Mouse (Mus musculus) frontal cortex, postnatal 14 days (tissue): ENCODE data around the gene Fgd5.
"Not testable (repeated sequence)": the region's sequence is repeated elsewhere in the genome, so short reads cannot be mapped to it uniquely, and the experiment has no call there.

ENCODE experiments used
- DNase-seq, 2 experiments: peaks; one replicate each; pipeline ENCODE4 v3.0.0; 2022; ENCODE audit warnings: low spot score in 2 of 2

Gene Fgd5

DNA sequence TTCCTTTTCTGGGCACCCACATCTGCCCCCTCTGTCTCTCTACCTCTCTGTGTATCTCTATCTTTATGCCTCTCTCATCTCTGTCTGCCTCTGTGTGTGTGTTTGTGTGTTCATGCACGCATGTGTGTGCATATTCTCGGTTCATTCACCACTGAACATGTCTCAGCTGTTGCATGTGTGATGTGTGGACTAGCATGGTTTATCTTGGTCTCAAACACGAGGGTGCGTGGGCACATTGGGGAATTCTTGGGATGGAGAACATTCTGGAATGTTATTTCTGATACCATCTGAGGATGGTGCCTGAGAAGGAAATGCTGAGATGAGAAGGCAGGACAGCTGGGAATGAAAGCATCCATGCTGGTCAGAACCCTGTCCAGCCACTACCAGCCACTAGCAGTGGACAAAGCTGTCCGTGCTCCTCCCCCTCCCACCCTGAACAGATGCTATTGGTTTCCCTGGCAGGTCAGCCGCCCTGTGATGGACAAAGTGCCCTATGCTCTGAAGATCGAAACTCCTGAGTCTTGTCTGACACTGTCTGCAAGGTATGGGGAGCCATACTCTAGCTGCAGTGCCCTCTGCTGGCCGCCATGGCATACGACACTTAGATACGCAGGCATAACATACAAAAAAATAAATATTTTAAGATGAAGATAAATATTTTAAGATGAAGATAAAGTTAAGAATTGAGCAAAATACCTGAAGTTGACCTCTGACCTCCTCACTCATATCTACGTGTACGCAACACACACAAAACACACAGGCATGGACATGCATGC, 87.2 kb downstream of the Fgd5 start:
- DNase-seq: peak in 1 of 2 experiments; percentile 47

DNA sequence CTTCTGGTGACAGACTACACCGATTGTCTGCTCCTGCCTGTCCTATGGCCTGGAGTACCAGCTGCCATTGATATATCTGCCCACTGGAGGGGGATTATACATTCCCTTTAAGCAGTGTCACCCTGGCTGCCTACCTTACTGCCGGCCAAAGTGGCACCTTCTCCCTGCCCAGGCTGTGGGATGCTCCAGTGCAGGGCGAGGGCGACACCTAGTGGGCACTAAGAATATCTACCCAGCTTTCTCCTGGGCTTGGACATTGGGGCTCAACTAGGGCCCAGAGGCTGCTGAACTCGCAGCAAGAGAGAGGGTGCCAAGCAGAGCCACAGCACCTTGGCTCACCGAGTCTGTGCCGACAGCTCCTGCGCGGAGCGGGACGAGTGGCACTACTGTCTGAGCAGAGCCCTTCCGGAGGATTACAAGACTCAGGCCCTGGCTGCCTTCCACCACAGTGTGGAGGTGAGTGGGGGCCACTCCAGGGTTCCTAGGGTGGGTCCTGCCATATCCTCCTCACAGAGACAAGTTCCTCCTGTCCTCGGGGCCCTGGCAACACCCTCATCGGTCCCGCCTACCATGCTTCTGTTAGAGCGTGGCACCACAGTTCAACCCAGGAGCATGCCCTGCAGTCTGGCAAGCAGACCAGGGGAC, 88.6 kb downstream of the Fgd5 start:
- peak; percentile 37 to 60 for DNase-seq

DNA sequence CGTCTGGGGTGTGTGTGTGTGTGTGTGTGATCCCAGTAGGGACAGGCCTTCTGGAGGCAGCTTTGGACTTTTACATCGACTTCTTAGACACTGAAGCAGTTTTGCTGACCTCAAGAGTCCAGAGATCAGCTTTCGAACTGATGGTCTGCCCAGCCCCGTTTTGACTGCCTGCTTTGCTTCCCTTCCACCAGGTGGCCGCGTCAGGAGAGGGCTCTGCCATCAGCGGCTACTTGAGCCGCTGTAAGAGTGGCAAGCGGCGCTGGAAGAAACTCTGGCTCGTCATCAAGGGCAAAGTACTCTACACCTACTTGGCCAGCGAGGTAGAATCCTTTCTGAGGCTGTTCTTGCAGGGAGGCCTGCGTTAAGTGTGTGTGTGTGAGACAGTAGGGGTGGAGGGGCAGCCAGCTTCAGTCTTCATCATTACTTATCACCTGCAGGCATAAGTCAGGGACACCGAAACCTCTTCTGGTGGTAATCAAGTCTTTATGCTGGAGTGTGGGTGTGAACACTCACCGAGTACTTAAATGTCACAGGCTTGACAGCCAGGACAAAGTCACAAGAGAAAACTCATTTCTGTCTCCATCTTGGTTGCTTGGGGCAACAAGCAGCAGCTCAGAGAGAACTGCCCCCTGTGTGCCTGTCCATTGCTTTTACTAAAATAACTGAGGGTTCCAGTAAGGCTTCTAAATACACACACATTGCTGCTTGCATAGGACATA, 92.6 kb downstream of the Fgd5 start:
- no peak for DNase-seq

DNA sequence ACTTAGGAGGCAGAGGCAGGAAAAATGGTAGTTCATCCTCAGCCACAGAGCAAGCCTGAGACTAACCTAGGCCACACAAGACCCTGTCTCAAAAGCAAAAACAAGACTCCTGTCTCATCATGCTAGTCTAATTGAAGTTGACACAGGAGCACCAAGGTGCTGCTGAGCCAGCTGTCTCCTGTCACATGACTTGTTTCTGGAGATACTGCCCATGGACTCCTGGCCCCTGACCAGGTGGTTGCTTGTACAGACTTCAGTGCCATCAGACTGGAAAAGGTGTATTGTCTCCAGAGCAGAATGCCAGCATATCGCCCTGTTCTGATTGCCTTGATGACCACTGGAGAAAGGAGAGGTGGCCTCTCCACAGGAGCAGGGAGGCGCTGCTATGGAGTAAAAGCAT, 102.1 kb downstream of the Fgd5 start:
- DNase-seq: no peak

DNA sequence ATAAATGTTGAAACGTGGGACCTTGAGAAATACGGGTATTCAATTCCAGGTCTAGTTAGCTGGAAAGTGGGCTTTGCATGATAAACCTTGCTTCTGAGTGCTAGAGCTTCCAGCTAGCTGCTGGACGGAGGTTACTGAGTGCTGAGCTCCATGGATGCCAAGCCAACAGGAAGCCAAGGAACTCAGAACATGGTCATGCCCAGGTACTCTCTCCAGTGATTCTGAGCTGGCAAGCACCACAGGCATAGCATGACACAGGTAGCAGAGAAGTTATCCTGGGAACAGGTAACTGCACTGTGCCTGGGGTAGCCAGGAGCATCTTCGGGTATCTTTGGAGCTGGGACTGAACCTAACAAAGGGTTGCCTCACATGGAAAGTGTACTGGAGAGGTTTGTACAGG, 104.1 kb downstream of the Fgd5 start:
- DNase-seq: no peak

DNA sequence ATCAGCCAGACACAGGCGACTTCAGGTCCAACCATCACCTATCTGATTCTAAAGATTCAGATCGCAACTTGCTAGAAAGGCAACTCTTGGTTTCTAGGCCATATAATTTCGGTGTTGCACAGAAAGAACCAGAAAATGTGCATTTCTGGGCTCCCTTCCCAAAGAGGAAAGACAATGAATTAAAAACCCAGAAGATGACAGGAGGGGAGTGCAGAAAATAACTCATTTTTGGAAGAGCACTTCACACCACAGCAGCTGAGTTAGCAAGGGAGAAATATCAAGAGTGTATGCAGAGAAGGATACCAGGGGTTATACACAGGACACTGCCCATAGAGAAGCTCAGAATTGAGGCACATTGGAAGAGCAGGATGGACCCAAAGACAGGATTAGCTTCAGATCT, 106.3 kb downstream of the Fgd5 start:
- DNase-seq: no peak

DNA sequence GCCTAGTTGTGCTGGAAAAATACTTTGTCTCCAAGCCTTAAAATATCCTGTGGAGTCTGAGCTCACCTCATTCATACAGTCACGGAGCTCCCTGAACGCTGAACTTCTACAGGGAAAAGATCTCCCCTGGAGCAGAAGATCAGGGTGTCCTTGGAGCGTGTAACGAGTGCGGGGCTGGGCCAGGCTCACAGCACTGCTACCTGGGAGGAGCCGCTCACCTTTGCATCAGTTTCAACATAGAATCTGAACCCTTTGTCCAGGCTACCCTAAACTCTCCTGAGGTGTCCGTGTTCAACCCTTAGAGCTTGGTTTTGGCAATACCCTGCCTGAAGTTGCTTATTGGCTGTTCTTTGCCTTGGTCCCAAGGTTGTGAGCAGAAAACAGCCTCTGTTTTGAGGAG, 110.5 kb downstream of the Fgd5 start:
- not testable (repeated sequence) for DNase-seq

DNA sequence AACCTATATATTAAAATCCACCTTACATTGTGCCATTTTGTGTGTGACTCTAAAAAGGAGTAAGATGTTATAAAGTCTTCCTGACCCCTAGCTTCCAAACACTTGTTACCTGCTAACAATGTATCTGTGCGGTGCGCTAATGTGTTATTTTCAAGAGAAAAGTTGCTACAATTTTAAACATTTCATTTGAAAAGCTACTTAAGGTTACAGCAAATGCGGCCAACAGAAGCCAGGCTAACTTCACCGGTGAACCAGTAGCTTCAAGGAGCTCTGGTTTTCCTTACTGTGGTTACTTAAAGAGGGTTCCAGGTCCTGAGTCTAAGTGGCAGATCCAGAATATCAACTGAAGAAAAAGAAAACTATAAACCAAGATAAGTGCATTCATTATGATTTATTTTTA, 111.3 kb downstream of the Fgd5 start:
- DNase-seq: no peak

DNA sequence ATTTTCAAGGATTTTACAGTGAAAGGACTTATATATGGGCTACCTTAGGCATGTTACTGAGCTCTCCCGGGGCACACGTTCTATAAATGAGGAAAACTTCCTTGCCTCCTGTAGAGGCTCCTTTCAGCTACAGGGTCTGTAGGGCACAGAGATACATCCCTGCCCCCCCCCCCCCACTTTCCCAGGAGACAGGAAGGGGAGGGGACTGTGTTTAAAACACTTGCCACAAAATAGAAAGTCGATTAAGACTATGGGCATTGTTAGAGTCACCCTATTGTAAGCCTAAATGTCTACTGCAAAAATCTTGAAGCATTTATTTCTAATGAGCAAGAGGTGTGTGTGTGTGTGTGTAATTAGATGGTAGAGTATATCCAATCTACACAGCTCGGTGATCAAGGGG, 111.8 kb downstream of the Fgd5 start:
- no peak for DNase-seq

DNA sequence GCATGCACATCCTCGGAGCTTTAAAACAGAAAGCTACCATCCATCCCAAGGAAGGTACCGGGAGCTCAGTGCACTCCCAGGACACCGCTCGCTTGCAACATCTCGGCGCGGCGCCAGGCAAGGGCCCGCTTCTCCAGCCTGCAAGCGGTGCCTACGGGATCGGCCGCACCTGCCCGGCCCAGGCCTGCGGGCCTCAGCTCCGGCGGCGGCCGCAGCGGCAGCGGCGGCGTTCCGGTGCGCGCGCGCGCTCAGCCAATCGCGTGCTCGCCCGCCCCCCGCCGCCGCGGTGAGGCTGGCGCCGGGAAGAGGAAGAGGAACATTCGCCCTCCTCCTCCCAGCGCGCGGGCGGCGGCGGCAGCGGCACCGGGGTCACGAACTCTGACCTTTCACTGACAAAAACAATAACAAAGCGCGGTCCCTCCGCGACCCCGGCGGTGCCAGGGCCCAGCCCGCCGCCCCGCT, 112.5 kb downstream of the Fgd5 start, which contains the start of gene Nr2c2:
Gene Nr2c2 (plus strand): TSS at position 261 of the 462 bp plus-strand sequence.
- peak; percentile 79 to 81 for DNase-seq

DNA sequence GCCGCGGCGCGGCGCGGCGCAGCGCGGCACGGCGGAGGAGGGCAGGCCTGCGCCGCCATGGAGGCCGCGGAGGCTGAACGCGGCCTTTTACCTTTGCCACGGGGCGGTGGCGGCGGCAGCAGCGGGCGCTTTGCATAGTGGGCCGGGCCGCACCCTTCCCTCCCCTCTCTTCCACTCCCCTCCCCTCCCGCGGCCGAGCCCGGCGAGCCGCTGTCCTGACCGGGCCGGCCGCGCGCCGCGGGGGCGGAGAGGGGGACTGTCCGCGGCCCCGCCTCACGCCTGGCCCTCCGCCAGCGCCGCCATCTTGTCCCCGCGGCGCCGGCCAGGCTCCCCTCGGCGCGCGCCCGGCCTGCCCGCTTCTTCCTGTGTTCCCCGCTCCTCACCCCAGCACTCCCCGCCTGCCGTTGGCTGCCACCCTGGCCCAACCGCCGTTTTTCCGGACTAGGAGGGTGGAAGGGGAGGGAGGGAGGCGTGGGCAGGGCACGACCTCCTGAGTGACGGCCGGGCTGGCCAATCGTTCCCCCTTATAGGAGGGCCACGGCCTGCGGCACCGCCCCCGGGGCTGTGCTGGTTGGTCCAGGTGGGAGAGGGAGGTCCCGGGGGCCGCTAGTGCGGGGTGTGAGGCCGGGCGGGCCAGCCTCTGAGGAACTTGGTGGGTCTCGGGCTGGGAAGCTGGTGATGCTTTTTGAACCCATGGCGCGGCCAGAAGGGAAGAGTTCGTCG, 113.2 kb downstream of the Fgd5 start:
- peak; percentile 98 to 100 for DNase-seq

DNA sequence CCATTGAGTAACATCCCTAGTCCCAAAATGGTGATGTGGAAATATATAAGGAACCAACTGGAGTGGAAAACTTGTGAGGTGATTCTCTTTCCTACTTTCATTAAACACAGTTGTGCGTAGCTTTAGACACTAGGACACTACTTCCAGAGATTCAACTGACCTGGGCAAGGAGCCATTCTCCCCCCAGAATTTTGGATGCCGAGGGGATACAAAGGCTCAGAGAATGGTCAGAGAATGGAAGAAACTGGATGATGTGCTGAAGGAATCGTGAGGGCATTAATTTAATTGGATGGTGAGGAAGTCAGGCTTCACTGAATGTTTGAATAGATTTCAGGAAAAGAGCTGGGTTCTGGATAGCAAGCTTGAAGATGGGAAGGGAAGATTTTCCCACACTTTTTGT, 114.1 kb downstream of the Fgd5 start:
- no peak for DNase-seq

DNA sequence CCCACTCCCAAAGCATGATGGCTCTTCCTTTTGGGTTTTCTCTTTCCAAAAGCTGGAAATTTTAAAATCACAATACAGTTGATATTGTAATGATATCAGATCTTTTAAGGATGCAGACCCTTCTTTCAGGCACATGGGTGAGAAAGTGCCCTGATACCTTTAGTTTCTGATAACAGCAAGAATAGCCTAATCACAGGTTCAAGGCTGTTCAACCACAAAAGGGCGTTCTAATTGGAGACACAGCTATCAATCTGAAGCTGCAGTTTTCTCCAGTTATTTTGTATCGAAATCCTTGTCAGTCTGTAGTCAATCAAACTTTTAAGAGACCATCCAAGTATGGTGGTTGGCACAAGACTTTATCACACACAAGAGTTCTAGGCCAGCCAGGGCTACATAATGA, 115.2 kb downstream of the Fgd5 start:
- DNase-seq: no peak

DNA sequence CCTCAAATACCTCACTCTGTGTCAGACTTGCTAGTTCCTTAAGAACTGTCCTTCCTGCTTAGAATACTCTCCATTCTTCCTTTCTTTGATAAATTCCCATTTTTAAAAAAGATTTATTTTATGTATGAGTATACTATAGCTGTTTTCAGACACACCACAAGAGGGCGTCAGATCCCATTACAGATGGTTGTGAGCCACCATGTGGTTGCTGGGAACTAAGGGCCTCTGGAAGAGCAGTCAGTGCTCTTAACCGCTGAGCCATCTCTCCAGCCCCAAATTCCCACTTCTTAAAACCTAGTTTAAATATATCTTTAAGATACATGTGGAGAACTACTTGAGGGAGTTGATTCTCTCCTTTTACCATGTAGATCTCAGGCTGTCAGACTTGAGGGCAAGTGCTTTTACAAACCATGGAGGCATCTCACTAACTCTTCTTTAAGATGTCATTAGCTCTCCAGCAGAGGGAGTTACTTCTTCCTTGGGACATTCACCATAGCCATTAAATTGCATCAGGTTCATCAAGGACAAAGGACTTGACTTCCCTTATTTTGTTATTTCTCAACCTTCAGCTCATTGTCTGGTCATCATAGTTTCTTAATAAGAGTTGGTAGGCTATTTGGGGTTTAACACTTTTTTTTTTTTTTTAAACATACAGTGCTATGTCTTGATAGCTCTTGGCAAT, 122.1 kb downstream of the Fgd5 start:
- no peak for DNase-seq

DNA sequence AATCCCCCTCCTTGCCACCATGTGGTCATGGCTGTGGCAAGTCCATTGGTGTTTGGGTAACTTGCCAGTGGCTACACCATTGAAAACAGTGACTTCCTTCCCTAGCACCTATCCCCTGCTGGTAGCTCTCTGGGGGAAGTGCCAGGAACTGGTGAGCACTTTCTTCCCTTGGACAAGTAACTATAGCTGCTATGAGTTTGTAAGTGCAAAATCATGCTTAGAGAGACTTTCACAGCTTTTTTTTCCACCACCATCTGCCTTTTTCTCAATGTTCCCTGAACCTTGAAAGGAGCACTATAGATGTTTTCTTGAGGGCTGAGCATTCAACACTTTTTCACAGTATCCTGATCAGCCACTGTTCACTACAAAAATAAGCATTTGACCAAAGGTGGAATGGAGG, 145.9 kb downstream of the Fgd5 start:
- DNase-seq: no peak
